Mouse (Mus musculus) E14TG2a.4 (cell line): ENCODE results near the gene Tsg101.
"Not testable (repeated sequence)": the region's sequence is repeated elsewhere in the genome, so short reads cannot be mapped to it uniquely, and the experiment has no call there.

Experiments
- H3K27me3 ChIP-seq: 2 replicates; pipeline ENCODE4 v1.6.1; 2014; ENCODE audit warnings: low read length, control low read depth; ENCODE audit not compliant: insufficient read depth
- H3K36me3 ChIP-seq: 2 replicates; pipeline ENCODE4 v1.6.1; 2014; ENCODE audit warnings: low read length, control low read depth; ENCODE audit not compliant: insufficient read depth
- H3K4me1 ChIP-seq: replicated peaks from 2 replicates; pipeline ENCODE4 v1.6.1; 2014; ENCODE audit warnings: low read depth, low read length, control low read depth
- H3K4me3 ChIP-seq: replicated peaks from 2 replicates; pipeline ENCODE4 v1.5.1; 2014; ENCODE audit warnings: mild to moderate bottlenecking, low read length
- H3K9me3 ChIP-seq: 2 replicates; pipeline ENCODE4 v1.6.1; 2014; ENCODE audit warnings: low read length, control low read depth
- CTCF ChIP-seq: conservative IDR thresholded peaks from 2 replicates; pipeline ENCODE4 v1.5.1; 2014; ENCODE audit warnings: low read length
- NANOG ChIP-seq: IDR thresholded peaks from 2 replicates; pipeline ENCODE4 v1.6.1; 2014; ENCODE audit warnings: borderline replicate concordance, low read length, mixed read lengths
- POU5F1 ChIP-seq: IDR thresholded peaks from 2 replicates; pipeline ENCODE4 v1.6.1; 2014; ENCODE audit warnings: low read length, borderline replicate concordance

Gene Tsg101

DNA sequence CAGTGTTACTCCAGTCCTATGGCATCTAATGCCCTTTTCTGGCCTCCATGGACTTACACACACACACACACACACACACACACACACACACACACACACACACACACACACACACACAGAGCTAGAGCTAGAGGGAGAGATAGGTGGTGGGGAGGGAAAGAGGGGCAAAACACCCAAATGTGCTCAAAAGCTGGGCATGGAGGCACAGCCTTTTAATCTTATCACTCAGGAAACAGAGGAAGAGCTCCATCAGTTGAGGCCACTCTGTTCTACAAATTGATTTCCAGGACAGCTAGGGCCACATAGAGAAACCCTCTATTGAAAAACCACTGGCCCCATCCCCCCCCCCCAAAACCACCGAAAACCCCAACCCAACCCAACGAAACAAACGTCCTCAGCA, 36.5 kb downstream of the Tsg101 start:
- Histone ChIP-seq H3K4me1 (peaks cover 9% of the 10 kb centered on the region), H3K4me3 (no peak overlapping the region), H3K27me3 (no peaks in the 10 kb centered on the region), H3K36me3 (peaks cover 30% of the 10 kb centered on the region), H3K9me3 (no peaks in the 10 kb centered on the region)
- TF ChIP-seq NANOG (no peak), CTCF (no peak), POU5F1 (no peak)

DNA sequence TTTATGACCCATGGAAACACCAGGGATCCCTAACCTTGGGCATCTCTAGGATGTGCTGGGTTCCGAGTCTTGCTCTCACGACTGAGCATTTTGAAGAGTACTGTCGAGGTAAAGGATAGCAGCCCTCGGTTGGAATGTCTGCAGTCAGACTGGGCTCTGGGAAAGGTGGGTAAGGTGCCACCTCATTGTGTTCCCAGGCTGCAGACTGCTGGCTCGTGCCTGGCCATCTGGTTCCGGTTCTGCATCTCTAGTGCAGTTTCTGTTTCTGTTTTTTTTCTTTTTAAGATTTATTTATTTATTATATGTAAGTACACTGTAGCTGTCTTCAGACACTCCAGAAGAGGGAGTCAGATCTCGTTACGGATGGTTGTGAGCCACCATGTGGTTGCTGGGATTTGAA, 37.8 kb downstream of the Tsg101 start:
- H3K36me3 ChIP-seq = peaks cover 20% of the 10 kb centered on the region
- H3K4me1 ChIP-seq, H3K4me3 ChIP-seq, H3K27me3 ChIP-seq, H3K9me3 ChIP-seq: not testable (repeated sequence)

GRCm38 (mm10) chr7:46880992-46881391, 38.8 kb downstream of the Tsg101 start:
- Histone ChIP-seq H3K36me3 (peaks cover 10% of the 10 kb centered on the region), H3K9me3 (no peaks in the 10 kb centered on the region), H3K27me3 (no peaks in the 10 kb centered on the region), H3K4me1 (peaks cover 9% of the 10 kb centered on the region), H3K4me3 (no peak overlapping the region)
- no peak for TF ChIP-seq CTCF
- no peak for TF ChIP-seq POU5F1
- TF ChIP-seq NANOG = no peak

DNA sequence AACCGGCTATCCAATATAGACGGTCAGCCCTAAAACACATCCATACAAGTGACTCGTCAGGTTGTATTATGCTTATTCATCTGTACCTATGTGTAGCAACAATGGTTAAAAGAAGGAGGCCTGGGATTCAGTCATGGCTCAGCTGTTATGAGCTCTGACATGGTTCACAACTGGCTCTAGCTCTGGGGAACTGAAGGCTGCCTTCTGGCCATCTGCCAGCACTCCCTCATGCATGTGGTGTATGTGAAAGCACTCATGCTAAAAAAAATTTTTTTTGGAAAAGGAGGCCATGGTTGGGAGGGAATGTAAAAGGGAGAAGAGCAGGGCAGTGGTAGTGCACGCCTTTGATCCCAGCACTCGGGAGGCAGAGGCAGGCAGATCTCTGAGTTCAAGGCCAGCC, 39.9 kb downstream of the Tsg101 start:
- H3K27me3 ChIP-seq = no peaks in the 10 kb centered on the region
- TF ChIP-seq NANOG (no peak), POU5F1 (no peak), CTCF (no peak)
- peaks cover 2% of the 10 kb centered on the region for H3K4me1 ChIP-seq
- H3K9me3 ChIP-seq = no peaks in the 10 kb centered on the region
- peaks cover 2% of the 10 kb centered on the region; the same call in 1 of the 2 replicates for H3K36me3 ChIP-seq
- no peak overlapping the region for H3K4me3 ChIP-seq

GRCm38 (mm10) chr7:46877255-46877654, 42.5 kb downstream of the Tsg101 start:
- Histone ChIP-seq H3K36me3 (no peaks in the 10 kb centered on the region), H3K4me1 (no peaks in the 10 kb centered on the region)
- TF ChIP-seq POU5F1 = no peak
- no peak for TF ChIP-seq CTCF
- TF ChIP-seq NANOG = no peak

GRCm38 (mm10) chr7:46876841-46877240, 42.9 kb downstream of the Tsg101 start:
- H3K27me3 ChIP-seq = no peaks in the 10 kb centered on the region
- no peak overlapping the region for H3K4me3 ChIP-seq
- no peaks in the 10 kb centered on the region for H3K36me3 ChIP-seq
- H3K9me3 ChIP-seq = no peaks in the 10 kb centered on the region
- no peaks in the 10 kb centered on the region for H3K4me1 ChIP-seq
- TF ChIP-seq POU5F1 (no peak), CTCF (no peak), NANOG (no peak)

More at GRCm38 (mm10) chr7:46877255-46877654, 42.5 kb downstream of the Tsg101 start:
- no peaks in the 10 kb centered on the region for H3K27me3 ChIP-seq
- H3K9me3 ChIP-seq = no peaks in the 10 kb centered on the region
- H3K4me3 ChIP-seq = no peak overlapping the region

DNA sequence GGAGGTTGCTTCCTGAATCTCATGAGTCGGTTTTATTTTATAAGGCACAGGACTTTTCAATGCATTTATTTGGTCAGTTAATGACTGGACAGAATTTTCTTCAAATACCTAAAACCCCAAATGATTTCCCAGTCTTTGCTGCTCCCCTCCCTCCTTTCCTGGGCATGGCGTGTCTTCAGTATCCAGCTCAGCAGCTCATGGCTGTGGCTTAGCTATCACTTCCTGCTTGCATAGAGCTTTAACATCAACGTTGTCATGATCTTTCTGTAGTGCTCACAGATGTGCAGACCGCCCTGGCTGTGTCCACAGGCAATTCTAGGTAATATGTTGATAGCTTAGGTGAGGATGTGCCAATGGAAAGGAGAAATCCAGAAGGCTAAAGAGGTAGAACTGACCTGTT, 47.8 kb downstream of the Tsg101 start:
- Histone ChIP-seq H3K9me3 (no peaks in the 10 kb centered on the region), H3K4me1 (no peaks in the 10 kb centered on the region), H3K27me3 (no peaks in the 10 kb centered on the region), H3K36me3 (no peaks in the 10 kb centered on the region), H3K4me3 (no peak overlapping the region)
- TF ChIP-seq POU5F1 (no peak), CTCF (no peak), NANOG (no peak)

GRCm38 (mm10) chr7:46860996-46861395, 58.8 kb downstream of the Tsg101 start, which contains the start of gene Ldhc:
TSS of gene Ldhc (plus strand) at chr7:46861203.
- H3K27me3 ChIP-seq = no peaks in the 10 kb centered on the region
- no peaks in the 10 kb centered on the region for H3K9me3 ChIP-seq
- H3K36me3 ChIP-seq = peaks cover 5% of the 10 kb centered on the region
- no peaks in the 10 kb centered on the region for H3K4me1 ChIP-seq
- TF ChIP-seq NANOG (no peak), POU5F1 (no peak), CTCF (no peak)
- H3K4me3 ChIP-seq = no peak within 1 kb of the TSS

GRCm38 (mm10) chr7:46859031-46859430, 60.7 kb downstream of the Tsg101 start:
- Histone ChIP-seq H3K27me3 (no peaks in the 10 kb centered on the region), H3K36me3 (peaks cover 25% of the 10 kb centered on the region), H3K4me3 (no peak overlapping the region), H3K9me3 (no peaks in the 10 kb centered on the region), H3K4me1 (peaks cover 11% of the 10 kb centered on the region)
- no peak for TF ChIP-seq CTCF
- no peak for TF ChIP-seq POU5F1
- TF ChIP-seq NANOG = no peak
